Mouse (Mus musculus): ENCODE results near the gene Tmed4. TPM values are rescaled to one million over a fixed set of nuclear protein-coding genes. Genes with fewer than 3 reads are reported as not detected.

Gene Tmed4
- polyA plus RNA-seq, 1 experiment: 38.5 TPM

DNA sequence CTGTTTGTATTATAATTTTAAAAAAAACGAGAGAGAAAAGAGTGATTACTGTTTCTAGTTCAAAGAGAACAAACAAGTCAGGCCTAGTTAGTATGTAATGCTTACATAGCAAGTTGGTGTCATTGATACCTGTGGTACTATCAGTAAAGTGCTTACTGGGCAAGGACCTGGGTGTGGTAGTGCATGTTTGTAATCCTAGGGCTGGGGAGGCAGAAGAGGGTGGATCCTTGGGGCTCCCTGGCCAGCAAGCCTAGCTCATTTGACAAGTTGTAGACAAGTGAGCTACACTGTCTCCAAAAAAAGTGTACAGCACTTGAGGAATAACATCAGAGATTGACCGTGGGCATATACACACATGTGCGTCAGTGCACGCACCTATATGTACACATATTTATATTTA is 20.0 kb upstream of the Tmed4 start:
- Histone ChIP-seq H3K4me1 (ENCODE audit: control insufficient read depth, insufficient read depth, low read length) (no peaks in the 10 kb centered on the region), H3K4me3 (ENCODE audit: low read depth, low read length) (no peak overlapping the region), H3K9me3 (replicated peaks; ENCODE audit: control insufficient read depth, insufficient read depth, low read length, poor library complexity, severe bottlenecking) (no peaks in the 10 kb centered on the region), H3K36me3 (ENCODE audit: control insufficient read depth, insufficient read depth, low read length, poor library complexity, severe bottlenecking) (peaks cover 30% of the 10 kb centered on the region), H3K27me3 (ENCODE audit: control insufficient read depth, insufficient read depth, low read length, poor library complexity, severe bottlenecking) (no peaks in the 10 kb centered on the region), H3K27ac (ENCODE audit: insufficient read depth, low read length) (no peak overlapping the region), H3K9ac (ENCODE audit: low read depth, poor library complexity, severe bottlenecking) (no peak overlapping the region)
- TF ChIP-seq POLR2A (IDR thresholded peaks at IDR 0.05; ENCODE audit: insufficient read depth, low read length): no peak
- TF ChIP-seq CTCF (IDR thresholded peaks at IDR 0.05; ENCODE audit: low read depth, low read length): no peak
- TF ChIP-seq EP300 (IDR thresholded peaks at IDR 0.05; ENCODE audit: insufficient read depth, low read depth, low read length): no peak

DNA sequence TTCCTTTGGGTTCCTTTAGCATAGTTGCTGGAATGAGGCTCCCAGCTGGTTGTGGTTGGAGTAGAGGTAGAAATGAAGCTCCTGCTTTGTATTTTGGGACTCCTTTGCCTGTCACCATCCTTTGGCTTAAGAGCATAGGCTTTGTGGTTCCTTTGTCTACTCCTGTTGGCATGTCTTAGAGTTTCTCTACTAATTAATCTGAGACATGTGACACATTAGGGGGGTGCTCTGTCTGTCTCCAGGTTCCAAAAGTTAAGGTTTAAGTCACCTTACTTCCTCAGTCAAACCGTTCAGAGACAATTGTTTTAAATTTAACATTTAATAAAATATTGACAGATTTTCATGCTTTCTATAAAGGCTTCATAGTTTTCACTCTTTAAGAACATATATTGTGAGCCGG is 18.9 kb upstream of the Tmed4 start:
- H3K27ac ChIP-seq (ENCODE audit: insufficient read depth, low read length): no peak overlapping the region
- H3K4me1 ChIP-seq (ENCODE audit: control insufficient read depth, insufficient read depth, low read length): no peaks in the 10 kb centered on the region
- H3K4me3 ChIP-seq (ENCODE audit: low read depth, low read length): no peak overlapping the region
- TF ChIP-seq POLR2A (IDR thresholded peaks at IDR 0.05; ENCODE audit: insufficient read depth, low read length): no peak
- no peak for TF ChIP-seq CTCF (IDR thresholded peaks at IDR 0.05; ENCODE audit: low read depth, low read length)
- no peak for TF ChIP-seq EP300 (IDR thresholded peaks at IDR 0.05; ENCODE audit: insufficient read depth, low read depth, low read length)
- no peaks in the 10 kb centered on the region for H3K9me3 ChIP-seq (replicated peaks; ENCODE audit: control insufficient read depth, insufficient read depth, low read length, poor library complexity, severe bottlenecking)
- peaks cover 20% of the 10 kb centered on the region for H3K36me3 ChIP-seq (ENCODE audit: control insufficient read depth, insufficient read depth, low read length, poor library complexity, severe bottlenecking)
- no peak overlapping the region for H3K9ac ChIP-seq (ENCODE audit: low read depth, poor library complexity, severe bottlenecking)
- H3K27me3 ChIP-seq (ENCODE audit: control insufficient read depth, insufficient read depth, low read length, poor library complexity, severe bottlenecking): no peaks in the 10 kb centered on the region

DNA sequence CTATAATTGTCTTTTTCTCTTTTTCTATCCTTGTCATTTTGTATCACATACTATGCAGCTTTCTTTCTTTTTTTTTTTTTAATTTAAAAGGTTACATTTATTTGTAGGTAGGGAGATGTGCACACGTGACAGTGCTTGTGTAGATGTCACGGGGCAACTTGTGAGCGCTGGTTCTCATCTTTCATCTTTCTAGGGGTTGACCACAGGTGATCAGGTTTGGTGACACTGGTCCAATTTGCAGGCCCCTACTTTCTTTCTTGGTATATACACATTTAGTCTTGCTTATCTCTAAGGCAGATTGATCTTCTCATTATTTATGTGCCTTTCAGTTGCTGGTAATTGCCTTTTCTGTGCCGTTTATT is 18.3 kb upstream of the Tmed4 start:
- Histone ChIP-seq H3K9me3 (replicated peaks; ENCODE audit: control insufficient read depth, insufficient read depth, low read length, poor library complexity, severe bottlenecking) (no peaks in the 10 kb centered on the region), H3K27ac (ENCODE audit: insufficient read depth, low read length) (no peak overlapping the region), H3K36me3 (ENCODE audit: control insufficient read depth, insufficient read depth, low read length, poor library complexity, severe bottlenecking) (peaks cover 14% of the 10 kb centered on the region), H3K4me1 (ENCODE audit: control insufficient read depth, insufficient read depth, low read length) (no peaks in the 10 kb centered on the region), H3K27me3 (ENCODE audit: control insufficient read depth, insufficient read depth, low read length, poor library complexity, severe bottlenecking) (no peaks in the 10 kb centered on the region), H3K9ac (ENCODE audit: low read depth, poor library complexity, severe bottlenecking) (no peak overlapping the region), H3K4me3 (ENCODE audit: low read depth, low read length) (no peak overlapping the region; the same call in 1 of the 2 replicates)
- TF ChIP-seq EP300 (IDR thresholded peaks at IDR 0.05; ENCODE audit: insufficient read depth, low read depth, low read length) (no peak), POLR2A (IDR thresholded peaks at IDR 0.05; ENCODE audit: insufficient read depth, low read length) (no peak), CTCF (IDR thresholded peaks at IDR 0.05; ENCODE audit: low read depth, low read length) (no peak)

DNA sequence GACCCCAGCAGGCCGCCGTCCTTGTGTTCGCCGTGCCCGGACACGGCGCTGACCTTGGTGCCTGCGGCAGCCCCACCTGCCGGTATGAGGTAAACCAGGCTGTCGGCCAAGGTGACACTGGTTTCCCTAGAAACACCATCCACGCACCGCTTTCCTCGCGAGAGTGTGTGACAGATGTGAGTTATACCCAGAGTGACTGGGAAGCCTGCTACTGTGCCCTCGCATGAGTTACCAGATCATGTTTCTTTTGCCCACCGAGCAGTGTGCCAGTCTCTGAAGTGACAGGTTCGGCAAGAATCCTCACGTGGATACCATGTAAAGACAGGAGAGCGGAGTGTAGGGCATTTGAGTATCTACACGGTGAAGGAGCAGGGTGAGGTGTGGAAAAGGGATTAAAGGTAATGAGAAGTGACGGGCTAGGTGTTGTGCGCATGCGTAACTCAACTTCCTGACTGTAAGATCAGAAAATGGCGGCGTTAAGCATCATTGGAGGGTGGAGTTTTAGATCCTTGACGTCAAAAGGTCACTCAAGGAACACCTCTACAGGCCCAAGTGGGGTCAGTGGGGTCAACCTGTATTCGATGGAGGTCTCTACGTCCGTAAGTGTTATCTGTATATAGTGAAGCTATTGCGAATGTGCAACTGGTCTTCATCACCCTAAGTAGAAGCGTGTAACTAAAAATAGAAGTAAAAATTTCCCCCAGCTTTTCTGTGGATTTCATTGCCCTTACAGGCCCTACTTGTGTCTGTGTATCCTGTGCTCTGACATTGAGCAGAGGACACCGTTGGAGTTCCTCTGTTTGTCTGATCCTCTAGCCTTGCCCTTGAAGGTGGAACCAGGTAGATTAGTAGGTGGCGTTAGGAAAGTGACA is 17.7 kb upstream of the Tmed4 start:
- Histone ChIP-seq H3K9me3 (replicated peaks; ENCODE audit: control insufficient read depth, insufficient read depth, low read length, poor library complexity, severe bottlenecking) (no peaks in the 10 kb centered on the region), H3K4me3 (ENCODE audit: low read depth, low read length) (peak overlapping the region; percentile 90), H3K9ac (ENCODE audit: low read depth, poor library complexity, severe bottlenecking) (peak overlapping the region; percentile 56), H3K4me1 (ENCODE audit: control insufficient read depth, insufficient read depth, low read length) (no peaks in the 10 kb centered on the region), H3K27ac (ENCODE audit: insufficient read depth, low read length) (peak overlapping the region; percentile 74), H3K36me3 (ENCODE audit: control insufficient read depth, insufficient read depth, low read length, poor library complexity, severe bottlenecking) (peaks cover 8% of the 10 kb centered on the region), H3K27me3 (ENCODE audit: control insufficient read depth, insufficient read depth, low read length, poor library complexity, severe bottlenecking) (no peaks in the 10 kb centered on the region)
- TF ChIP-seq CTCF (IDR thresholded peaks at IDR 0.05; ENCODE audit: low read depth, low read length) (no peak), EP300 (IDR thresholded peaks at IDR 0.05; ENCODE audit: insufficient read depth, low read depth, low read length) (peak; percentile 20; the same call in 1 of the 2 replicates)

DNA sequence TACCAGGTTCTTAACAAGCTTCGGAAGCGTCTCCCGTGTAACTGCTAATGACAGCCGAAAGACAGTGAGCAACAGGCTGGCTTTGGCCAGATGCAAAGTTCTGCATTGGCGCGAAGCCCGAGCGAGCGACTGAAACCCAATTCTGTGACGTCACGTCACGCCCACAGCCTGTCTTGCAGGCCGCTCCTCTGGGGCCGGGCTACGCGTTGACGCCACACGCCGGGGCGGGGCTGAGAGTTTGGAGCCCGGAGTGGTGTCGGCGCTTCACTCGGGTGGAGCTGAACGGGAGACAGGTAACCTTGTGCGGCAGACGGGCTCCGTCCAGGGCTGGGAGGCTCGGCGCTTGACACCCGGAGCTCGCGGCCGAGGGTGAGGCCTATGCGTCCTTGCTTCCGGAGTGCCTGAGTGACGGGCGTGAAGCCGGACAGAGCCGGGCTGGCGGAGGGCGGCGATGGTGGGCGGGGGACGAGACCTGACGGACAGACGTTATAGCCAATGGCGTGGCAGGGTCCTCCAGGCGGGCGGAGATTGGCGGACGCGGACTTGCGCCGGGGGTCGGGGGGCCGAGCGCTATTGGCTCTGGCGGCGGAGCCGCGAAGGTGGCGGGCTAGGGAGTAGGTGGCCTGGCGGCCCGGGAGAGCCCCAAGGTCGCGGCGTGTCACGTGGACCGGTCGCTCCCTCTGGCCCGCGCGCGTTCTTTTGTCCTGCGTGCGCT is 16.9 kb upstream of the Tmed4 start, which contains the start of gene Ogdh:
TSS of gene Ogdh (plus strand) at position 233 of the 715 bp plus-strand sequence.
- Histone ChIP-seq H3K36me3 (ENCODE audit: control insufficient read depth, insufficient read depth, low read length, poor library complexity, severe bottlenecking) (0 out of 2 replicates have a peak, but pooled peaks cover under 1% of the 10 kb centered on the region), H3K9me3 (replicated peaks; ENCODE audit: control insufficient read depth, insufficient read depth, low read length, poor library complexity, severe bottlenecking) (no peaks in the 10 kb centered on the region), H3K4me3 (ENCODE audit: low read depth, low read length) (peak within 1 kb of the TSS; percentile 90), H3K27me3 (ENCODE audit: control insufficient read depth, insufficient read depth, low read length, poor library complexity, severe bottlenecking) (no peaks in the 10 kb centered on the region), H3K4me1 (ENCODE audit: control insufficient read depth, insufficient read depth, low read length) (no peaks in the 10 kb centered on the region), H3K27ac (ENCODE audit: insufficient read depth, low read length) (peak within 1 kb of the TSS; percentile 74), H3K9ac (ENCODE audit: low read depth, poor library complexity, severe bottlenecking) (peak within 1 kb of the TSS; percentile 56)
- TF ChIP-seq EP300 (IDR thresholded peaks at IDR 0.05; ENCODE audit: insufficient read depth, low read depth, low read length) (no peak), CTCF (IDR thresholded peaks at IDR 0.05; ENCODE audit: low read depth, low read length) (no peak), POLR2A (IDR thresholded peaks at IDR 0.05; ENCODE audit: insufficient read depth, low read length) (peak; percentile 34)

DNA sequence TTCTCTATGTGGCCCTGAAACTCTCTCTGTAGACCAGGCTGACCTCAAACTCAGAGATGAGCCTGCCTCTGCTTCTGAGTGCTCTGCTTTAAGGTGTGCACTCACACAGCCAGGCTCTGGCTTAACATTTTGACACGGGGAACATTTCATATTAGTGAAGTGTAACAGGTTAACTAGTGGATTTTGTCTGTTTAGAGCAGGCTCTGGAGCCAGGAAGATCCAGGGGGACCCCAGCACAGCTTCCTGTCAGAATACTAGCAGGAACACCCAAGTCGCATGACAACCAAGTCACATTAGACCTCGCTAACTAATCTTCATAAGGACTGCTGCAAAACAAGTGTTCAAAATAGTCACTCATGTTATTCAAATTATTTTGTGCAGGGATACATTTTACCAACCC is 16.2 kb upstream of the Tmed4 start:
- Histone ChIP-seq H3K27ac (ENCODE audit: insufficient read depth, low read length) (no peak overlapping the region), H3K9me3 (replicated peaks; ENCODE audit: control insufficient read depth, insufficient read depth, low read length, poor library complexity, severe bottlenecking) (no peaks in the 10 kb centered on the region), H3K9ac (ENCODE audit: low read depth, poor library complexity, severe bottlenecking) (peak overlapping the region; percentile 56), H3K4me3 (ENCODE audit: low read depth, low read length) (peak overlapping the region; percentile 90), H3K4me1 (ENCODE audit: control insufficient read depth, insufficient read depth, low read length) (no peaks in the 10 kb centered on the region), H3K27me3 (ENCODE audit: control insufficient read depth, insufficient read depth, low read length, poor library complexity, severe bottlenecking) (no peaks in the 10 kb centered on the region), H3K36me3 (ENCODE audit: control insufficient read depth, insufficient read depth, low read length, poor library complexity, severe bottlenecking) (no peaks in the 10 kb centered on the region)
- TF ChIP-seq CTCF (IDR thresholded peaks at IDR 0.05; ENCODE audit: low read depth, low read length): no peak
- TF ChIP-seq EP300 (IDR thresholded peaks at IDR 0.05; ENCODE audit: insufficient read depth, low read depth, low read length): no peak
- TF ChIP-seq POLR2A (IDR thresholded peaks at IDR 0.05; ENCODE audit: insufficient read depth, low read length): no peak

All from ES-Bruce4 (cell line).